Mouse (Mus musculus): Measurements from ENCODE around the gene 9630041A04Rik. TPM values are rescaled to one million over a fixed set of nuclear protein-coding genes. Genes with fewer than 3 reads are reported as not detected.

Gene 9630041A04Rik
- polyA plus RNA-seq, 1 experiment from 2014 or later: not detected

GRCm38 (mm10) chr9:101924829-101925228, 63.2 kb downstream of the 9630041A04Rik start:
- Histone ChIP-seq H3K27me3 (replicated peaks) (no peaks in the 10 kb centered on the region), H3K4me1 (no peaks in the 10 kb centered on the region), H3K4me2 (no peak overlapping the region), H3K36me3 (no peaks in the 10 kb centered on the region), H3K9me3 (no peaks in the 10 kb centered on the region), H3K4me3 (replicated peaks) (no peak overlapping the region), H3K27ac (no peak overlapping the region), H3K9ac (no peak overlapping the region)
- WGBS: 40% methylated on average over 4 of the region's 4 CpGs
- peak; percentile 65 for ATAC-seq (ENCODE audit: insufficient read depth, low FRiP score, low read depth)

GRCm38 (mm10) chr9:101933946-101934573, 72.4 kb downstream of the 9630041A04Rik start:
- H3K4me3 ChIP-seq (replicated peaks): no peak overlapping the region

GRCm38 (mm10) chr9:101934887-101935286, 73.2 kb downstream of the 9630041A04Rik start:
- Histone ChIP-seq H3K36me3 (no peaks in the 10 kb centered on the region), H3K4me3 (replicated peaks) (no peak overlapping the region), H3K9me3 (no peaks in the 10 kb centered on the region), H3K9ac (no peak overlapping the region), H3K27me3 (replicated peaks) (no peaks in the 10 kb centered on the region), H3K4me1 (no peaks in the 10 kb centered on the region), H3K27ac (no peak overlapping the region), H3K4me2 (no peak overlapping the region)
- ATAC-seq (ENCODE audit: insufficient read depth, low FRiP score, low read depth): no peak
- WGBS: 75% methylated on average over 8 of the region's 8 CpGs

More at GRCm38 (mm10) chr9:101933946-101934573, 72.4 kb downstream of the 9630041A04Rik start:
- ATAC-seq (ENCODE audit: insufficient read depth, low FRiP score, low read depth): no peak
- Histone ChIP-seq H3K4me2 (no peak overlapping the region), H3K4me1 (no peaks in the 10 kb centered on the region), H3K36me3 (no peaks in the 10 kb centered on the region), H3K9ac (no peak overlapping the region), H3K27ac (no peak overlapping the region), H3K9me3 (no peaks in the 10 kb centered on the region), H3K27me3 (replicated peaks) (no peaks in the 10 kb centered on the region)
- WGBS: 67% methylated on average over 8 of the region's 8 CpGs

- Histone ChIP-seq H3K4me1 (no peaks in the 10 kb centered on the region), H3K9me3 (no peaks in the 10 kb centered on the region), H3K4me3 (replicated peaks) (no peak overlapping the region), H3K9ac (no peak overlapping the region), H3K27ac (no peak overlapping the region), H3K36me3 (no peaks in the 10 kb centered on the region), H3K4me2 (no peak overlapping the region), H3K27me3 (replicated peaks) (no peaks in the 10 kb centered on the region)
- WGBS: 70% methylated on average over 4 of the region's 4 CpGs
- ATAC-seq (ENCODE audit: insufficient read depth, low FRiP score, low read depth): no peak
Observed at GRCm38 (mm10) chr9:101938066-101938465, 76.4 kb downstream of the 9630041A04Rik start.

GRCm38 (mm10) chr9:101939006-101939405, 77.4 kb downstream of the 9630041A04Rik start:
- H3K4me2 ChIP-seq: no peak overlapping the region
- no peaks in the 10 kb centered on the region for H3K9me3 ChIP-seq
- WGBS: 73% methylated on average over 5 of the region's 5 CpGs
- H3K27me3 ChIP-seq (replicated peaks): no peaks in the 10 kb centered on the region
- H3K27ac ChIP-seq: no peak overlapping the region
- no peak for ATAC-seq (ENCODE audit: insufficient read depth, low FRiP score, low read depth)
- no peak overlapping the region for H3K4me3 ChIP-seq (replicated peaks)
- H3K36me3 ChIP-seq: no peaks in the 10 kb centered on the region
- H3K9ac ChIP-seq: no peak overlapping the region
- no peaks in the 10 kb centered on the region for H3K4me1 ChIP-seq

GRCm38 (mm10) chr9:101940182-101940581, 78.5 kb downstream of the 9630041A04Rik start:
- Histone ChIP-seq H3K4me1 (no peaks in the 10 kb centered on the region), H3K36me3 (no peaks in the 10 kb centered on the region), H3K27ac (no peak overlapping the region), H3K27me3 (replicated peaks) (no peaks in the 10 kb centered on the region), H3K9ac (no peak overlapping the region), H3K9me3 (no peaks in the 10 kb centered on the region), H3K4me2 (no peak overlapping the region), H3K4me3 (replicated peaks) (no peak overlapping the region)
- 75% methylated on average over 3 of the region's 3 CpGs for WGBS
- ATAC-seq (ENCODE audit: insufficient read depth, low FRiP score, low read depth): no peak

- H3K36me3 ChIP-seq: no peaks in the 10 kb centered on the region
- H3K4me2 ChIP-seq: no peak overlapping the region
- ATAC-seq (ENCODE audit: insufficient read depth, low FRiP score, low read depth): no peak
- WGBS: 86% methylated on average over 9 of the region's 9 CpGs
- H3K4me3 ChIP-seq (replicated peaks): no peak overlapping the region
- H3K9ac ChIP-seq: no peak overlapping the region
- H3K27me3 ChIP-seq (replicated peaks): no peaks in the 10 kb centered on the region
- H3K9me3 ChIP-seq: no peaks in the 10 kb centered on the region
- no peak overlapping the region for H3K27ac ChIP-seq
- H3K4me1 ChIP-seq: no peaks in the 10 kb centered on the region
Observed at GRCm38 (mm10) chr9:101942058-101942669, 80.5 kb downstream of the 9630041A04Rik start.

- no peaks in the 10 kb centered on the region for H3K27me3 ChIP-seq (replicated peaks)
- no peaks in the 10 kb centered on the region for H3K4me1 ChIP-seq
- H3K4me3 ChIP-seq (replicated peaks): no peak overlapping the region
- no peak overlapping the region for H3K9ac ChIP-seq
- H3K36me3 ChIP-seq: no peaks in the 10 kb centered on the region
- ATAC-seq (ENCODE audit: insufficient read depth, low FRiP score, low read depth): no peak
- no peaks in the 10 kb centered on the region for H3K9me3 ChIP-seq
- 69% methylated on average over 7 of the region's 7 CpGs for WGBS
- no peak overlapping the region for H3K27ac ChIP-seq
- no peak overlapping the region for H3K4me2 ChIP-seq
Observed at GRCm38 (mm10) chr9:101945326-101945725, 83.7 kb downstream of the 9630041A04Rik start.

GRCm38 (mm10) chr9:101945814-101946213, 84.2 kb downstream of the 9630041A04Rik start:
- Histone ChIP-seq H3K36me3 (no peaks in the 10 kb centered on the region), H3K9ac (no peak overlapping the region), H3K27ac (no peak overlapping the region), H3K4me1 (no peaks in the 10 kb centered on the region), H3K4me3 (replicated peaks) (no peak overlapping the region), H3K4me2 (no peak overlapping the region), H3K27me3 (replicated peaks) (no peaks in the 10 kb centered on the region), H3K9me3 (no peaks in the 10 kb centered on the region)
- no peak for ATAC-seq (ENCODE audit: insufficient read depth, low FRiP score, low read depth)
- WGBS: 80% methylated on average over 4 of the region's 4 CpGs

GRCm38 (mm10) chr9:101950101-101950500, 88.5 kb downstream of the 9630041A04Rik start:
- Histone ChIP-seq H3K9me3 (no peaks in the 10 kb centered on the region), H3K9ac (no peak overlapping the region), H3K4me1 (no peaks in the 10 kb centered on the region), H3K4me2 (no peak overlapping the region), H3K27ac (no peak overlapping the region), H3K4me3 (replicated peaks) (no peak overlapping the region), H3K36me3 (no peaks in the 10 kb centered on the region), H3K27me3 (replicated peaks) (no peaks in the 10 kb centered on the region)
- WGBS: 27% methylated on average over 3 of the region's 3 CpGs
- ATAC-seq (ENCODE audit: insufficient read depth, low FRiP score, low read depth): no peak

- Histone ChIP-seq H3K9me3 (no peaks in the 10 kb centered on the region), H3K4me2 (no peak overlapping the region), H3K27ac (no peak overlapping the region), H3K4me3 (replicated peaks) (no peak overlapping the region), H3K36me3 (no peaks in the 10 kb centered on the region), H3K27me3 (replicated peaks) (no peaks in the 10 kb centered on the region), H3K9ac (no peak overlapping the region), H3K4me1 (no peaks in the 10 kb centered on the region)
- ATAC-seq (ENCODE audit: insufficient read depth, low FRiP score, low read depth): no peak
- WGBS: 76% methylated on average over 4 of the region's 4 CpGs
Observed at GRCm38 (mm10) chr9:101954529-101954928, 92.9 kb downstream of the 9630041A04Rik start.

GRCm38 (mm10) chr9:101956228-101956627, 94.6 kb downstream of the 9630041A04Rik start:
- Histone ChIP-seq H3K4me3 (replicated peaks) (no peak overlapping the region), H3K9me3 (no peaks in the 10 kb centered on the region), H3K36me3 (no peaks in the 10 kb centered on the region), H3K27ac (no peak overlapping the region), H3K4me2 (no peak overlapping the region), H3K27me3 (replicated peaks) (no peaks in the 10 kb centered on the region), H3K4me1 (no peaks in the 10 kb centered on the region), H3K9ac (no peak overlapping the region)
- no peak for ATAC-seq (ENCODE audit: insufficient read depth, low FRiP score, low read depth)
- WGBS: 33% methylated on average over 4 of the region's 4 CpGs
